Mouse (Mus musculus) mouse trophoblast stem cell (cell line): ENCODE results near the gene B020004J07Rik.
"Not testable (repeated sequence)": the region's sequence is repeated elsewhere in the genome, so short reads cannot be mapped to it uniquely, and the experiment has no call there.

Experiments used
- in situ Hi-C, 2 experiments: fragments of 300-500 bp; cut with MseI, MboI; formaldehyde crosslinking; loops; 2 replicates in 1 of 2; 3 replicates in 1 of 2; pipeline ENCODE4 v1.15.1; 2025

The B020004J07Rik gene

GRCm38 (mm10) chr4:101843923-101844322 lies at the start of gene B020004J07Rik:
TSS of gene B020004J07Rik (minus strand) at chr4:101844023.
- in situ Hi-C loops = not testable (repeated sequence)

- in situ Hi-C loops = no loop called here
These were observed 45.6 kb upstream of the B020004J07Rik start for GRCm38 (mm10) chr4:101889377-101889776.

- in situ Hi-C loops = no loop called here
These were observed 39.8 kb upstream of the B020004J07Rik start for GRCm38 (mm10) chr4:101883641-101884040.

GRCm38 (mm10) chr4:101875687-101876086 lies 31.9 kb upstream of the B020004J07Rik start:
- in situ Hi-C loops = not testable (repeated sequence)

- in situ Hi-C loops = not testable (repeated sequence)
These were observed 28.2 kb upstream of the B020004J07Rik start for GRCm38 (mm10) chr4:101872031-101872430.

GRCm38 (mm10) chr4:101862289-101862688 lies 18.5 kb upstream of the B020004J07Rik start:
- in situ Hi-C loops = no loop called here

- in situ Hi-C loops = no loop called here
These were observed 17.1 kb upstream of the B020004J07Rik start for GRCm38 (mm10) chr4:101860873-101861272.

- in situ Hi-C loops = loop anchor here (10.0 kb wide), 1 partner anchor 144 kb away; no protein-coding TSS in a partner anchor
These were observed 7.1 kb upstream of the B020004J07Rik start for GRCm38 (mm10) chr4:101850908-101851307.
